Mouse (Mus musculus) heart, adult 18-20 months (tissue): ENCODE measurements around the gene Tgfbr1. TPM values are rescaled to one million over a fixed set of nuclear protein-coding genes. Genes with fewer than 3 reads are reported as not detected.

Source experiments
- DNase-seq, 2 experiments: peaks; one replicate each; pipeline ENCODE4 v3.0.0; 2021 to 2022; ENCODE audit warnings: mixed read lengths in 1 of 2
- long read RNA-seq, 2 experiments: library from polyadenylated mRNA; stranded (forward); transcript quantifications; one replicate each; pipeline ENCODE4 v2.0.0; 2021
- total RNA-seq, 2 experiments: library from RNA; stranded (reverse); gene quantifications; 2 replicates each; pipeline ENCODE4 v1.2.3; 2021

The Tgfbr1 gene
- 10 to 100 TPM; 13.6 to 14.9 TPM for total RNA-seq
- long read RNA-seq, experiment 1, full-length matches to known transcripts, result 5 of 7 reads
- long read RNA-seq, experiment 1, partial matches to known transcripts, result 1 of 7 reads
- long read RNA-seq, experiment 1, other reads (novel, unspliced or antisense), result 1 of 7 reads
- long read RNA-seq, experiment 2, full-length matches to known transcripts, result 5 of 8 reads
- long read RNA-seq, experiment 2, partial matches to known transcripts, result 3 of 8 reads
- long read RNA-seq, experiment 2, other reads (novel, unspliced or antisense), result 0 of 8 reads

GRCm38 (mm10) chr4:47352803-47353388 is at the start of gene Tgfbr1:
Tgfbr1 (plus strand) TSS chr4:47353222.
- DNase-seq, result peak; percentile 98 to 99

- peak in 1 of 2 experiments; percentile 58 for DNase-seq
Measured at GRCm38 (mm10) chr4:47303340-47303998, 49.6 kb upstream of the Tgfbr1 start.

GRCm38 (mm10) chr4:47309886-47310625 is 43.0 kb upstream of the Tgfbr1 start:
- DNase-seq, result no peak

GRCm38 (mm10) chr4:47310812-47311211 is 42.2 kb upstream of the Tgfbr1 start:
- DNase-seq, result peak; percentile 64 to 75

GRCm38 (mm10) chr4:47311467-47311866 is 41.6 kb upstream of the Tgfbr1 start:
- no peak for DNase-seq

- DNase-seq, result no peak
Measured at GRCm38 (mm10) chr4:47311929-47312328, 41.1 kb upstream of the Tgfbr1 start.

- no peak for DNase-seq
Measured at GRCm38 (mm10) chr4:47312676-47313075, 40.3 kb upstream of the Tgfbr1 start.

GRCm38 (mm10) chr4:47313710-47314410 is 39.2 kb upstream of the Tgfbr1 start:
- DNase-seq, result no peak

GRCm38 (mm10) chr4:47315458-47315857 is 37.6 kb upstream of the Tgfbr1 start:
- DNase-seq, result peak in 1 of 2 experiments; percentile 69

GRCm38 (mm10) chr4:47316432-47316831 is 36.6 kb upstream of the Tgfbr1 start:
- peak in 1 of 2 experiments; percentile 67 for DNase-seq

- peak in 1 of 2 experiments; percentile 38 for DNase-seq
Measured at GRCm38 (mm10) chr4:47319561-47320321, 33.3 kb upstream of the Tgfbr1 start.

GRCm38 (mm10) chr4:47322315-47322714 is 30.7 kb upstream of the Tgfbr1 start:
- DNase-seq, result no peak

- no peak for DNase-seq
Measured at GRCm38 (mm10) chr4:47324206-47324605, 28.8 kb upstream of the Tgfbr1 start.

GRCm38 (mm10) chr4:47327782-47328181 is 25.2 kb upstream of the Tgfbr1 start:
- no peak for DNase-seq

GRCm38 (mm10) chr4:47329285-47329684 is 23.7 kb upstream of the Tgfbr1 start:
- no peak for DNase-seq

GRCm38 (mm10) chr4:47330378-47331052 is 22.5 kb upstream of the Tgfbr1 start:
- no peak for DNase-seq

GRCm38 (mm10) chr4:47332812-47333343 is 20.1 kb upstream of the Tgfbr1 start:
- DNase-seq, result no peak

GRCm38 (mm10) chr4:47333541-47333940 is 19.5 kb upstream of the Tgfbr1 start:
- DNase-seq, result no peak

GRCm38 (mm10) chr4:47336941-47337600 is 16.0 kb upstream of the Tgfbr1 start:
- no peak for DNase-seq

GRCm38 (mm10) chr4:47342632-47343031 is 10.4 kb upstream of the Tgfbr1 start:
- no peak for DNase-seq
